Mouse (Mus musculus) ovary, postnatal 14 days (tissue): ENCODE data around the gene Adora2b.
"Not testable (repeated sequence)": the region's sequence is repeated elsewhere in the genome, so short reads cannot be mapped to it uniquely, and the experiment has no call there.

Experiments used
- DNase-seq: peaks from one replicate; pipeline ENCODE4 v3.0.0; 2022; ENCODE audit warnings: low spot score

The Adora2b gene

GRCm38 (mm10) chr11:62264018-62264417, 15.2 kb downstream of the Adora2b start:
- DNase-seq, result no peak

- DNase-seq, result no peak
These were observed 16.9 kb downstream of the Adora2b start for GRCm38 (mm10) chr11:62265642-62266041.

- DNase-seq, result no peak
These were observed 17.9 kb downstream of the Adora2b start for GRCm38 (mm10) chr11:62266466-62267214.

GRCm38 (mm10) chr11:62268381-62268780, 19.6 kb downstream of the Adora2b start:
- no peak for DNase-seq

GRCm38 (mm10) chr11:62269097-62269496, 20.3 kb downstream of the Adora2b start:
- DNase-seq, result no peak

- no peak for DNase-seq
These were observed 22.1 kb downstream of the Adora2b start for GRCm38 (mm10) chr11:62270851-62271250.

- no peak for DNase-seq
These were observed 28.3 kb downstream of the Adora2b start for GRCm38 (mm10) chr11:62277086-62277485.

- DNase-seq, result peak; percentile 61
These were observed 29.2 kb downstream of the Adora2b start for GRCm38 (mm10) chr11:62278027-62278426.

- DNase-seq, result peak; percentile 94
These were observed 32.2 kb downstream of the Adora2b start, which contains the start of the genes Zswim7 and Ttc19 for GRCm38 (mm10) chr11:62280675-62281600. Gene Zswim7 (minus strand): TSS chr11:62281375. Gene Ttc19 (plus strand): TSS chr11:62281473.

GRCm38 (mm10) chr11:62281601-62281997, 32.8 kb downstream of the Adora2b start:
- DNase-seq, result no peak

- DNase-seq, result not testable (repeated sequence)
These were observed 35.2 kb downstream of the Adora2b start for GRCm38 (mm10) chr11:62284020-62284419.

GRCm38 (mm10) chr11:62285020-62285419, 36.2 kb downstream of the Adora2b start:
- no peak for DNase-seq

GRCm38 (mm10) chr11:62287700-62288099, 38.9 kb downstream of the Adora2b start:
- no peak for DNase-seq

- DNase-seq, result no peak
These were observed 45.3 kb downstream of the Adora2b start for GRCm38 (mm10) chr11:62294121-62294520.

GRCm38 (mm10) chr11:62298883-62299282, 50.1 kb downstream of the Adora2b start:
- DNase-seq, result no peak

- DNase-seq, result no peak
These were observed 57.1 kb downstream of the Adora2b start for GRCm38 (mm10) chr11:62305866-62306265.

GRCm38 (mm10) chr11:62309296-62309695, 60.5 kb downstream of the Adora2b start:
- no peak for DNase-seq

GRCm38 (mm10) chr11:62314984-62315383, 66.2 kb downstream of the Adora2b start:
- no peak for DNase-seq
